Mouse (Mus musculus) neural tube, embryonic 11.5 days (tissue): ENCODE measurements at regions not wholly inside any gene's neighbourhood (a gene's known extent, or its start where the extent isn't known, plus 50 kb on each side); places are given as distances from the start of the nearest gene placed in this dataset.

ENCODE experiments used
- ATAC-seq: fragments of 200-750 bp; cut with Nextera tagmentation; 2 replicates; pipeline ENCODE4 v1.8.0; 2017; ENCODE audit warnings: moderate number of reproducible peaks, mild to moderate bottlenecking, moderate TSS enrichment, moderate library complexity; ENCODE audit not compliant: insufficient read depth, low FRiP score, low TSS enrichment
- DNase-seq: peaks from one replicate; pipeline ENCODE4 v3.0.0-alpha.2; 2015; ENCODE audit warnings: low spot score
- H3K27ac ChIP-seq: fragments of 300-500 bp; sonication (generic); 2 replicates; pipeline ENCODE4 v1.5.1; 2014; ENCODE audit warnings: low read depth, mild to moderate bottlenecking, low read length
- H3K27me3 ChIP-seq: fragments of 300-500 bp; sonication (generic); 2 replicates; pipeline ENCODE4 v1.6.1; 2014; ENCODE audit warnings: mild to moderate bottlenecking, low read length, mixed read lengths; ENCODE audit not compliant: control insufficient read depth, insufficient read depth
- H3K36me3 ChIP-seq: fragments of 300-500 bp; sonication (generic); 2 replicates; pipeline ENCODE4 v1.6.1; 2014; ENCODE audit warnings: mild to moderate bottlenecking, low read length, moderate library complexity, mixed read lengths; ENCODE audit not compliant: control insufficient read depth, insufficient read depth
- H3K4me1 ChIP-seq: fragments of 300-500 bp; sonication (generic); 2 replicates; pipeline ENCODE4 v1.6.1; 2014; ENCODE audit warnings: low read length, mixed read lengths; ENCODE audit not compliant: control insufficient read depth, insufficient read depth
- H3K4me2 ChIP-seq: fragments of 300-500 bp; sonication (generic); 2 replicates; pipeline ENCODE4 v1.6.1; 2014; ENCODE audit warnings: low read depth, mild to moderate bottlenecking, moderate library complexity
- H3K4me3 ChIP-seq: fragments of 300-500 bp; sonication (generic); 2 replicates; pipeline ENCODE4 v1.5.1; 2014; ENCODE audit warnings: low read depth, low read length
- H3K9ac ChIP-seq: fragments of 300-500 bp; sonication (generic); 2 replicates; pipeline ENCODE4 v1.6.1; 2014; ENCODE audit warnings: mild to moderate bottlenecking, low read length
- H3K9me3 ChIP-seq: fragments of 300-500 bp; sonication (generic); 2 replicates; pipeline ENCODE4 v1.6.1; 2016; ENCODE audit warnings: low read length; ENCODE audit not compliant: control insufficient read depth
- WGBS: fragments of 180-500 bp; shearing (Covaris S2); extraction: QIAGEN DNeasy Blood & Tissue Kit; methylation state at CpG from one replicate; pipeline ENCODE4 v1.1.7; 2014; 5-methylcytosine and 5-hydroxymethylcytosine counted together

DNA sequence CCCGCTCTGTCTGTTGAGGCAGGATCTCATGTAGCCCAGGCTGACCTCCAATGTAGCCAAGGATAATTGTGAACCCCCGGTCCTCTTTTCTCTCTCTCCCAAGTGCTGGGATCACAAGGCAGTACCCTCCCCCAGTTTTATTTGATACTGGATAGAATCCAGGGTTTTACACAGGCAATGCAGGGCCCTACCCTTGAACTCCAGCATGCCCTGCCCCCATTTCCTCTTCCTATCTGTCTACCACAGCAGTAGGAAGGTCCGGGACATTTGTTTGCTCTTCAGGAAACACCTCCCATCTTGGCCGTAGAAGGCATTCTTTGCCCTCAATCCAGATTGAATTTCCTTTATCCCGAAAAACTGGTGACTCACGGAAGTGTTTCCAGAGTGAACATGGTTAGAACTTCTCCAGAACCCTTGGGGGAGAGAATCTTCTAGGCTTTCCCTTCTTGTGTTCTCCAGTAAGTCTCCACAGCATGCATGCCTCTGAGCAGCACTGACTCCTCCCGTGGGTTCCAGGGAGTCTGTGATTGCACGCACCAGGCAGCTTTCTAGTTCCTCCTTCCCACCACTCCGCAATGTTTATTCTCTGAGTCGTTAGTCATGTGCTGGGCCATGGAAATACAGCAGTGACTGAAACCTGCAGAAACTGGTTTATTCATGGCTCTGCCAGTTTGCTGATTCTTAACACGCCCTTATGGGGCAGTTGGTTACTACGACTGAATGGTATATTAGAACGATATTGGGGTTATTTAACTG lies 146.3 kb upstream of the Zfp64 start:
- no peak overlapping the region for H3K9ac ChIP-seq
- H3K4me3 ChIP-seq, result no peak overlapping the region
- H3K36me3 ChIP-seq, result no peaks in the 10 kb centered on the region
- H3K4me1 ChIP-seq, result no peaks in the 10 kb centered on the region
- no peak overlapping the region for H3K4me2 ChIP-seq
- no peak for ATAC-seq
- no peak overlapping the region for H3K27ac ChIP-seq
- WGBS, result 92% methylated on average over 13 of the region's 13 CpGs
- DNase-seq, result no peak
- no peaks in the 10 kb centered on the region for H3K9me3 ChIP-seq
- no peaks in the 10 kb centered on the region for H3K27me3 ChIP-seq

GRCm38 (mm10) chr2:169100516-169100915 lies 145.1 kb upstream of the Zfp64 start:
- no peaks in the 10 kb centered on the region for H3K9me3 ChIP-seq
- no peaks in the 10 kb centered on the region for H3K36me3 ChIP-seq
- no peak overlapping the region for H3K27ac ChIP-seq
- H3K4me2 ChIP-seq, result no peak overlapping the region
- no peak for ATAC-seq
- DNase-seq, result no peak
- WGBS, result 78% methylated on average over 6 of the region's 10 CpGs
- no peak overlapping the region for H3K9ac ChIP-seq
- H3K4me1 ChIP-seq, result no peaks in the 10 kb centered on the region
- no peaks in the 10 kb centered on the region for H3K27me3 ChIP-seq
- no peak overlapping the region for H3K4me3 ChIP-seq

GRCm38 (mm10) chr2:169099678-169100077 lies 144.3 kb upstream of the Zfp64 start:
- H3K9ac ChIP-seq, result no peak overlapping the region
- H3K9me3 ChIP-seq, result no peaks in the 10 kb centered on the region
- no peak overlapping the region for H3K27ac ChIP-seq
- 82% methylated on average over 12 of the region's 12 CpGs for WGBS
- ATAC-seq (no peak), DNase-seq (no peak)
- no peak overlapping the region for H3K4me3 ChIP-seq
- no peak overlapping the region for H3K4me2 ChIP-seq
- no peaks in the 10 kb centered on the region for H3K36me3 ChIP-seq
- no peaks in the 10 kb centered on the region for H3K27me3 ChIP-seq
- H3K4me1 ChIP-seq, result no peaks in the 10 kb centered on the region

DNA sequence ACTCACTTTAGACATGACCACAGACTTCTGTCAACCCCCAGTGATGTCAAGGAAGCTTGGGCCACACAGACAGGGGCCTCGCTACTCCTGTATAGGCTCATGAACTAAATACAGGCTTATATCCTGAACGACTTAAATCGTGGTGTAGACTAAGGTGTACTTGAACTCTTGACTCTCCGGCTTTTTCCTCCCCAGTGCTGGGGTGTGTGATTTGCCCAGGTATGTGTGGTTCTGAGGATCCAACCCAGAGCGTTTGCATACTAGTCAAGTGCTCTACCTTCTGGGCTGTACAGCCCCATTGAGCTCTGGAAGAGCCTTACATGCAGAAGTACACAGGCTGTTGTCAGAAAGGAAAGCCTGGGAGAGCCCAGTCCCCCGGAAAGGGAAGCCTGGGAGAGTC lies 143.2 kb upstream of the Zfp64 start:
- H3K9me3 ChIP-seq, result no peaks in the 10 kb centered on the region
- no peak overlapping the region for H3K4me2 ChIP-seq
- 89% methylated on average over 6 of the region's 6 CpGs for WGBS
- H3K27me3 ChIP-seq, result no peaks in the 10 kb centered on the region
- H3K36me3 ChIP-seq, result no peaks in the 10 kb centered on the region
- DNase-seq, result no peak
- H3K9ac ChIP-seq, result no peak overlapping the region
- no peak overlapping the region for H3K4me3 ChIP-seq
- H3K27ac ChIP-seq, result no peak overlapping the region
- no peaks in the 10 kb centered on the region for H3K4me1 ChIP-seq
- no peak for ATAC-seq

GRCm38 (mm10) chr2:169094011-169094754 lies 138.8 kb upstream of the Zfp64 start:
- H3K27me3 ChIP-seq, result no peaks in the 10 kb centered on the region
- DNase-seq (no peak), ATAC-seq (no peak)
- peaks cover 5% of the 10 kb centered on the region for H3K9me3 ChIP-seq
- H3K27ac ChIP-seq, result no peak overlapping the region
- no peaks in the 10 kb centered on the region for H3K4me1 ChIP-seq
- no peak overlapping the region for H3K9ac ChIP-seq
- no peaks in the 10 kb centered on the region for H3K36me3 ChIP-seq
- 84% methylated on average over 22 of the region's 22 CpGs for WGBS
- H3K4me2 ChIP-seq, result no peak overlapping the region
- H3K4me3 ChIP-seq, result no peak overlapping the region

GRCm38 (mm10) chr2:169090256-169090655 lies 134.9 kb upstream of the Zfp64 start:
- Histone ChIP-seq H3K27ac (no peak overlapping the region), H3K9me3 (peaks cover 5% of the 10 kb centered on the region), H3K27me3 (no peaks in the 10 kb centered on the region), H3K4me2 (no peak overlapping the region), H3K36me3 (no peaks in the 10 kb centered on the region), H3K9ac (no peak overlapping the region), H3K4me3 (no peak overlapping the region), H3K4me1 (no peaks in the 10 kb centered on the region)
- DNase-seq (no peak), ATAC-seq (no peak)
- WGBS, result 79% methylated on average over 3 of the region's 3 CpGs

- Histone ChIP-seq H3K27ac (no peak overlapping the region), H3K27me3 (no peaks in the 10 kb centered on the region), H3K36me3 (no peaks in the 10 kb centered on the region), H3K9me3 (peaks cover 5% of the 10 kb centered on the region), H3K9ac (no peak overlapping the region), H3K4me3 (no peak overlapping the region), H3K4me2 (no peak overlapping the region), H3K4me1 (no peaks in the 10 kb centered on the region)
- DNase-seq, result no peak
- ATAC-seq, result no peak
- WGBS, result 87% methylated on average over 16 of the region's 16 CpGs
These were observed 133.6 kb upstream of the Zfp64 start for GRCm38 (mm10) chr2:169088870-169089484.

DNA sequence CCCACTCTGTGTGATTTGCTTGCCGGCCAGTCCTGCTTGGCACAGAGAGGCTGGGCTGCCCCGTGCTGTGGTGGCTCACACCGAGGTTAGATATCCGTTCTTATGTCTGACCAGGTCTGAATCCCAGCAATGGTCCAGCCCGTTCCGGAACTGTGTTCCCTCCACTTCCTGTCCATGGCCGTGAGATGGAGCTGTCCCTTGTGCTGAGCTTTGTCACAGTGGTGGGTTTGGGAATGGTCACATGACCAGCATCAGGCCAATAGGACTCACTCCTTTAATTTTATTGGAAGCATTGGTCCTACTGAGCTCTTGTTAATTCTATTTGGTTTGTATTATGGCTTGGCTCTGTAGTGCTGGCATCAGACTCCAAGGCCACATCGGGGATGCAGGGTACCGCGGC lies 132.9 kb upstream of the Zfp64 start:
- H3K4me2 ChIP-seq, result no peak overlapping the region
- H3K27ac ChIP-seq, result no peak overlapping the region
- DNase-seq (no peak), ATAC-seq (no peak)
- no peak overlapping the region for H3K4me3 ChIP-seq
- no peaks in the 10 kb centered on the region for H3K4me1 ChIP-seq
- peaks cover 5% of the 10 kb centered on the region for H3K9me3 ChIP-seq
- WGBS, result 91% methylated on average over 10 of the region's 10 CpGs
- H3K27me3 ChIP-seq, result no peaks in the 10 kb centered on the region
- no peak overlapping the region for H3K9ac ChIP-seq
- H3K36me3 ChIP-seq, result no peaks in the 10 kb centered on the region
